Mouse (Mus musculus): Measurements from ENCODE around the gene Tas2r109. TPM values are rescaled to one million over a fixed set of nuclear protein-coding genes. Genes with fewer than 3 reads are reported as not detected.
"Not testable (repeated sequence)": the region's sequence is repeated elsewhere in the genome, so short reads cannot be mapped to it uniquely, and the experiment has no call there.

Gene Tas2r109
- not detected in 2 replicates for polyA plus RNA-seq (2014; fragmentation: Nextera tagmentation; extraction: Ambion mirVana)

DNA sequence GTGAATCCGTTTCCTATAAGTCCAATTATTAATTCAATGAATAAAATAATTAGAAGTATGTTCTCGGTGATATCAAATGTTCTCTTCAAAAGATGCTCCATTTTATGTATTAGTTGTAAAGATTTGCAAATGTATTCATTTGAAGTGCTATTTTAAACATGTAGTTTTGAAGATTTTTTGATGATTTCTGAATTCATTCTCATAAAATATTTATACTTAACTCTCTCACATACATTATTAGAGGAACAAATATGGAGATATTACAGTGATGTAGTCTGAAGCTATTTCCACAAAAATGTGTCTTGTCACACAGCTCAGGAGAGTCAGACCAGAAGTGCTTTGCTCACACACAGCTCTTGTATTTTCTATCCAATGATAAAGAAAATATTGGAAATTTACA is at the start of gene Tas2r109:
Gene Tas2r109 (minus strand): TSS at position 101 of the 400 bp plus-strand sequence.
- no peak within 1 kb of the TSS for H3K4me3 ChIP-seq (ENCODE audit: low read depth, low read length)
- H3K9ac ChIP-seq (ENCODE audit: low read depth, low read length) = no peak within 1 kb of the TSS
- no peaks in the 10 kb centered on the region for H3K4me1 ChIP-seq (replicated peaks; ENCODE audit: control insufficient read depth, insufficient read depth, low read length)
- ATAC-seq (ENCODE audit: low FRiP score) (no peak), DNase-seq (ENCODE audit: low spot score) (no peak)
- H3K27ac ChIP-seq (ENCODE audit: low read depth, low read length) = no peak within 1 kb of the TSS
- no peaks in the 10 kb centered on the region for H3K36me3 ChIP-seq (ENCODE audit: control insufficient read depth, insufficient read depth, low read length)
- H3K27me3 ChIP-seq (ENCODE audit: control insufficient read depth, insufficient read depth, low read length) = no peaks in the 10 kb centered on the region
- 84% methylated on average over 2 of the region's 2 CpGs for WGBS
- no peak within 1 kb of the TSS for H3K4me2 ChIP-seq (replicated peaks; ENCODE audit: low read depth, low read length)
- H3K9me3 ChIP-seq (ENCODE audit: control insufficient read depth, low read length) = no peaks in the 10 kb centered on the region

DNA sequence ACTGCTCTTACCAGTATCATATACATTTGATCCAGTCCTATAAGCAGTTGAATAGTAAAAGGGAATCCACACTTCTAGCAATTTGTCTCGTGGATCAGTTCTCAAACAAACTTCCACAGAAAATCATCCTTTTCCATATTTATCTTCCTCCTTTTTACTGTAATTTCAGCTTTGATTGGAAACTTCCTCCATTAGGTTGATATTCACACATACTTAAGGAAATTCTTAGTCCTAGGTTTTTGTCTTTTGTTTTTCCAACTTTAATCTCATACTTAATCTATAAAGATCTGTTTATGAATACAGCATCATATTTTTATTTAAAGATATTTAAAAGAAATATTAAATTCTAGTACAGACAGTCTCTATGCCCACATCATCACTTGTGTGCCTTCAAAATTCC is 22.9 kb downstream of the Tas2r109 start, which contains the start of gene Tas2r131:
Gene Tas2r131 (minus strand): TSS at position 101 of the 400 bp plus-strand sequence.
- Histone ChIP-seq H3K4me2 (replicated peaks; ENCODE audit: low read depth, low read length) (no peak within 1 kb of the TSS), H3K27ac (ENCODE audit: low read depth, low read length) (no peak within 1 kb of the TSS), H3K27me3 (ENCODE audit: control insufficient read depth, insufficient read depth, low read length) (no peaks in the 10 kb centered on the region), H3K36me3 (ENCODE audit: control insufficient read depth, insufficient read depth, low read length) (no peaks in the 10 kb centered on the region), H3K4me1 (replicated peaks; ENCODE audit: control insufficient read depth, insufficient read depth, low read length) (no peaks in the 10 kb centered on the region), H3K9me3 (ENCODE audit: control insufficient read depth, low read length) (no peaks in the 10 kb centered on the region), H3K4me3 (ENCODE audit: low read depth, low read length) (no peak within 1 kb of the TSS), H3K9ac (ENCODE audit: low read depth, low read length) (no peak within 1 kb of the TSS)
- no peak for DNase-seq (ENCODE audit: low spot score)
- WGBS = 89% methylated on average over 1 of the region's 1 CpGs
- no peak for ATAC-seq (ENCODE audit: low FRiP score)

DNA sequence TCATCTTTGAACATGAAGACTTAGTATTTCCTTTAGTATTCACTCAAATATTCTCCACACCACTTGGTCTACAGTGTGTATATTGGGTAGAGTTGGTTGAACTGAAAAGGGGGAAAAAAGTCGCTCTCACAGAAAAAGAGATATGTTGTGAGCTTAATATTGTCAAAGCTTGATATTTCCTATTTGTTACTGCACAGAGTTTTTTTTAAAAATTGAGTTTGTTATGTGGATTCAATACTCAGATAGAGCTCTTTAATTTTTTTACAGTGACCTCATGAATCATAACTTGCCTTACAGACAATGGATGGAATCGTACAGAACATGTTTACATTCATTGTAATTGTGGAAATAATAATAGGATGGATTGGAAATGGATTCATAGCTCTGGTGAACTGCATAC is 30.0 kb downstream of the Tas2r109 start, which contains the start of gene Tas2r129:
Gene Tas2r129 (plus strand): TSS at position 301 of the 400 bp plus-strand sequence.
- H3K4me1 ChIP-seq (replicated peaks; ENCODE audit: control insufficient read depth, insufficient read depth, low read length) = no peaks in the 10 kb centered on the region
- H3K9me3 ChIP-seq (ENCODE audit: control insufficient read depth, low read length) = no peaks in the 10 kb centered on the region
- H3K27ac ChIP-seq (ENCODE audit: low read depth, low read length) = no peak within 1 kb of the TSS
- H3K27me3 ChIP-seq (ENCODE audit: control insufficient read depth, insufficient read depth, low read length) = no peaks in the 10 kb centered on the region
- 88% methylated on average over 2 of the region's 2 CpGs for WGBS
- no peak within 1 kb of the TSS for H3K4me3 ChIP-seq (ENCODE audit: low read depth, low read length)
- DNase-seq (ENCODE audit: low spot score) = no peak
- H3K9ac ChIP-seq (ENCODE audit: low read depth, low read length) = no peak within 1 kb of the TSS
- no peak within 1 kb of the TSS for H3K4me2 ChIP-seq (replicated peaks; ENCODE audit: low read depth, low read length)
- ATAC-seq (ENCODE audit: low FRiP score) = no peak
- no peaks in the 10 kb centered on the region for H3K36me3 ChIP-seq (ENCODE audit: control insufficient read depth, insufficient read depth, low read length)

DNA sequence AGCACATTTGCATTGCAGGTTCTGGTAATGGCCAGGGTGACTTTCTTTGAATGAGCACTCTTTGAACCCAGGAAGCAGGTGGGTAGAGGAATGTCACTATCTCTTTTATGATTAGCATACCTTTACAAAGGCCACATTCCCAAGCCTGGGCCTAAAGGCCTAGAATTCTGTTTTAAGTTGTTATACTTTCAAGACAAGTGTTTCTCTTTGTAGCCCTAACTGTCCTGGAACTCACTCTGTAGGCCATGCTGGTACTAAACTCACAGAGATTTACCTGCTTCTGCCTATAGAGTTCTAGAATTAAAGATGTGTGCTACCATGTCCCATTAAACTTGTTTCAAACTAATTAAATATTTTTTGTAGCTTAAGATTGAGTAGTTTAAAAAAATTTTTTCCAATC is 39.4 kb downstream of the Tas2r109 start:
- ATAC-seq (ENCODE audit: low FRiP score) = not testable (repeated sequence)

More for the DNA sequence above, 39.4 kb downstream of the Tas2r109 start:
- not testable (repeated sequence) for H3K4me3 ChIP-seq (ENCODE audit: low read depth, low read length); H3K9me3 ChIP-seq (ENCODE audit: control insufficient read depth, low read length); H3K36me3 ChIP-seq (ENCODE audit: control insufficient read depth, insufficient read depth, low read length); DNase-seq (ENCODE audit: low spot score); H3K27me3 ChIP-seq (ENCODE audit: control insufficient read depth, insufficient read depth, low read length); H3K9ac ChIP-seq (ENCODE audit: low read depth, low read length); H3K4me2 ChIP-seq (replicated peaks; ENCODE audit: low read depth, low read length); H3K27ac ChIP-seq (ENCODE audit: low read depth, low read length); H3K4me1 ChIP-seq (replicated peaks; ENCODE audit: control insufficient read depth, insufficient read depth, low read length)

Other genes starting within 250 kb of the Tas2r109 start
- gene Tas2r115, start 242.9 kb downstream of the Tas2r109 start, polyA plus RNA-seq (2014; fragmentation: Nextera tagmentation; extraction: Ambion mirVana) = not detected in 2 replicates
- not detected in 2 replicates for gene Tas2r124, start 226.2 kb downstream of the Tas2r109 start, polyA plus RNA-seq (2014; fragmentation: Nextera tagmentation; extraction: Ambion mirVana)
- gene Tas2r102, start 218.8 kb downstream of the Tas2r109 start, polyA plus RNA-seq (2014; fragmentation: Nextera tagmentation; extraction: Ambion mirVana) = not detected in 2 replicates
- not detected in 2 replicates for gene Tas2r136, start 202.8 kb downstream of the Tas2r109 start, polyA plus RNA-seq (2014; fragmentation: Nextera tagmentation; extraction: Ambion mirVana)
- gene Tas2r117, start 178.1 kb downstream of the Tas2r109 start, polyA plus RNA-seq (2014; fragmentation: Nextera tagmentation; extraction: Ambion mirVana) = not detected in 2 replicates
- not detected in 2 replicates for gene Tas2r123, start 133.8 kb downstream of the Tas2r109 start, polyA plus RNA-seq (2014; fragmentation: Nextera tagmentation; extraction: Ambion mirVana)
- not detected in 2 replicates for gene Tas2r116, start 125.5 kb downstream of the Tas2r109 start, polyA plus RNA-seq (2014; fragmentation: Nextera tagmentation; extraction: Ambion mirVana)
- gene Tas2r110, start 113.0 kb downstream of the Tas2r109 start, polyA plus RNA-seq (2014; fragmentation: Nextera tagmentation; extraction: Ambion mirVana) = not detected in 2 replicates
- not detected in 2 replicates for gene Tas2r113, start 88.0 kb downstream of the Tas2r109 start, polyA plus RNA-seq (2014; fragmentation: Nextera tagmentation; extraction: Ambion mirVana)
- not detected in 2 replicates for gene Tas2r125, start 71.3 kb downstream of the Tas2r109 start, polyA plus RNA-seq (2014; fragmentation: Nextera tagmentation; extraction: Ambion mirVana)
- not detected in 2 replicates for gene Tas2r129, start 29.9 kb downstream of the Tas2r109 start, polyA plus RNA-seq (2014; fragmentation: Nextera tagmentation; extraction: Ambion mirVana)
- not detected in 2 replicates for gene Tas2r131, start 23.0 kb downstream of the Tas2r109 start, polyA plus RNA-seq (2014; fragmentation: Nextera tagmentation; extraction: Ambion mirVana)
- gene Tas2r103, start 56.1 kb upstream of the Tas2r109 start, polyA plus RNA-seq (2014; fragmentation: Nextera tagmentation; extraction: Ambion mirVana) = not detected in 2 replicates
- gene Tas2r140, start 74.9 kb upstream of the Tas2r109 start, polyA plus RNA-seq (2014; fragmentation: Nextera tagmentation; extraction: Ambion mirVana) = not detected in 2 replicates
- 77.3 and 92.5 TPM in 2 replicates for gene Smim10l1, start 123.9 kb upstream of the Tas2r109 start, polyA plus RNA-seq (2014; fragmentation: Nextera tagmentation; extraction: Ambion mirVana)

Measured in hindbrain, embryonic 11.5 days (tissue).